Mouse (Mus musculus): ENCODE measurements around the gene Nfkb2. TPM values are rescaled to one million over a fixed set of nuclear protein-coding genes. Genes with fewer than 3 reads are reported as not detected.

Gene Nfkb2
- total and polyA plus RNA-seq, 3 experiments, result 27.2 to 43.0 TPM; not detected in 1

GRCm38 (mm10) chr19:46357344-46358280 is 53.5 kb downstream of the Nfkb2 start:
- Histone ChIP-seq H3K27ac (ENCODE audit: control insufficient read depth, low read depth, low read length) (peak overlapping the region; percentile 77), H3K27me3 (ENCODE audit: control insufficient read depth in 1 of 2, insufficient read depth in 2 of 2, low read length in 2 of 2) (no peaks in the 10 kb centered on the region)
- TF ChIP-seq NRF1 (IDR thresholded peaks at IDR 0.05; ENCODE audit: insufficient read depth, low read depth, low read length, poor library complexity, severe bottlenecking), result no peak
- TF ChIP-seq MYB (IDR thresholded peaks at IDR 0.05; ENCODE audit: low read depth, low read length), result peak; percentile 32; the same call in 1 of the 2 replicates
- peak; percentile 15 to 56; a peak in 1 of 4 replicates for TF ChIP-seq POLR2A (IDR thresholded peaks at IDR 0.05; ENCODE audit: control insufficient read depth in 1 of 2, insufficient read depth in 1 of 2, low read depth in 1 of 2, low read length in 2 of 2, poor library complexity in 1 of 2)
- TF ChIP-seq MEF2A (IDR thresholded peaks at IDR 0.05; ENCODE audit: extremely low read depth, insufficient replicate concordance, low read depth, low read length, poor library complexity, severe bottlenecking), result no peak
- TF ChIP-seq UBTF (IDR thresholded peaks at IDR 0.05; ENCODE audit: borderline replicate concordance, insufficient read depth, low read depth, low read length), result no peak
- peak; percentile 59; the same call in 1 of the 2 replicates for TF ChIP-seq RCOR1 (IDR thresholded peaks at IDR 0.05; ENCODE audit: low read depth, low read length)
- TF ChIP-seq POLR2AphosphoS5 (IDR thresholded peaks at IDR 0.05; ENCODE audit: borderline replicate concordance, low read depth, low read length), result no peak
- TF ChIP-seq ELF1 (IDR thresholded peaks at IDR 0.05; ENCODE audit: low read depth, low read length), result peak; percentile 64
- TF ChIP-seq POLR2AphosphoS2 (IDR thresholded peaks at IDR 0.05; ENCODE audit: low read length), result 0 out of 2 replicates have a peak, but pooled peaks have one; percentile 41
- no peak for TF ChIP-seq USF2 (IDR thresholded peaks at IDR 0.05; ENCODE audit: borderline replicate concordance in 1 of 2, insufficient read depth in 1 of 2, low read depth in 1 of 2, low read length in 2 of 2)
- TF ChIP-seq MAX (IDR thresholded peaks at IDR 0.05; ENCODE audit: low read length), result peak; percentile 30
- peak; percentile 66 for TF ChIP-seq SIN3A (IDR thresholded peaks at IDR 0.05; ENCODE audit: low read length)
- peak; percentile 81; the same call in 1 of the 2 replicates for TF ChIP-seq CHD1 (IDR thresholded peaks at IDR 0.05; ENCODE audit: low read depth, low read length)
- TF ChIP-seq TBP (IDR thresholded peaks at IDR 0.05; ENCODE audit: low read depth, low read length), result peak; percentile 28; the same call in 1 of the 2 replicates
- no peak for TF ChIP-seq ZKSCAN1 (IDR thresholded peaks at IDR 0.05; ENCODE audit: low read depth, low read length)
- TF ChIP-seq SMC3 (IDR thresholded peaks at IDR 0.05; ENCODE audit: low read depth, low read length), result no peak
- TF ChIP-seq GATA1 (IDR thresholded peaks at IDR 0.05; ENCODE audit: low read depth, low read length), result peak; percentile 27; the same call in 1 of the 2 replicates
- no peak for TF ChIP-seq JUND (IDR thresholded peaks at IDR 0.05; ENCODE audit: low read depth, low read length)
- TF ChIP-seq BHLHE40 (IDR thresholded peaks at IDR 0.05; ENCODE audit: borderline replicate concordance, low read depth, low read length), result no peak
- TF ChIP-seq NELFE (IDR thresholded peaks at IDR 0.05; ENCODE audit: low read depth, low read length), result peak; percentile 61
- TF ChIP-seq TAL1 (IDR thresholded peaks at IDR 0.05; ENCODE audit: low read length), result no peak
- no peak for TF ChIP-seq RAD21 (IDR thresholded peaks at IDR 0.05; ENCODE audit: low read depth, low read length)
- TF ChIP-seq MAFK (IDR thresholded peaks at IDR 0.05; ENCODE audit: borderline replicate concordance, low read depth, low read length), result no peak
- TF ChIP-seq ETS1 (IDR thresholded peaks at IDR 0.05; ENCODE audit: low read depth, low read length), result peak; percentile 50
- no peak; the same call in 1 of the 2 replicates for TF ChIP-seq CHD2 (IDR thresholded peaks at IDR 0.05; ENCODE audit: low read length)
- no peak for TF ChIP-seq ZNF384 (IDR thresholded peaks at IDR 0.05; ENCODE audit: low read depth, low read length)
- TF ChIP-seq EP300 (IDR thresholded peaks at IDR 0.05; ENCODE audit: low read depth in 1 of 2, low read length in 2 of 2), result peak; percentile 42 to 51; a peak in 3 of 4 replicates
- TF ChIP-seq KAT2A (conservative IDR thresholded peaks at IDR 0.05; ENCODE audit: low read depth, low read length), result 0 out of 2 replicates have a peak, but pooled peaks have one; percentile 26
- TF ChIP-seq MXI1 (IDR thresholded peaks at IDR 0.05; ENCODE audit: low read depth, low read length), result peak; percentile 76
- 0 out of 2 replicates have a peak, but pooled peaks have one; percentile 31 for TF ChIP-seq TCF12 (IDR thresholded peaks at IDR 0.05; ENCODE audit: low read depth, low read length)
- no peak for TF ChIP-seq USF1 (IDR thresholded peaks at IDR 0.05; ENCODE audit: low read depth, low read length)
- TF ChIP-seq MAZ (IDR thresholded peaks at IDR 0.05; ENCODE audit: low read depth, low read length), result peak; percentile 86; the same call in 1 of the 2 replicates
- TF ChIP-seq MYC (IDR thresholded peaks at IDR 0.05; ENCODE audit: low read depth, low read length), result peak; percentile 78; the same call in 1 of the 2 replicates
- no peak for TF ChIP-seq GABPA (IDR thresholded peaks at IDR 0.05; ENCODE audit: low read depth, low read length)

More at GRCm38 (mm10) chr19:46357344-46358280, 53.5 kb downstream of the Nfkb2 start:
- Histone ChIP-seq H3K36me3 (ENCODE audit: control insufficient read depth in 1 of 2, insufficient read depth in 2 of 2, low read length in 2 of 2) (peaks cover 0 to 14% of the 10 kb centered on the region in 2 experiments; a peak in 2 of 4 replicates), H3K79me2 (ENCODE audit: control insufficient read depth, insufficient read depth, low read length, poor library complexity) (no peaks in the 10 kb centered on the region), H3K9ac (ENCODE audit: control insufficient read depth, low read depth, low read length, poor library complexity, severe bottlenecking) (peak overlapping the region; percentile 65), H3K4me1 (ENCODE audit: control insufficient read depth in 1 of 2, insufficient read depth in 2 of 2, low read length in 2 of 2) (peaks cover 9 to 21% of the 10 kb centered on the region in 2 experiments), H3K4me3 (ENCODE audit: control insufficient read depth in 1 of 2, insufficient read depth in 1 of 2, low read depth in 2 of 2, low read length in 2 of 2) (peak overlapping the region; percentile 45 to 78), H3K9me3 (replicated peaks; ENCODE audit: insufficient read depth, low read length) (no peaks in the 10 kb centered on the region)
- DNase-seq (ENCODE audit: low read depth, low spot score), result peak; percentile 76

Data from MEL (cell line).